Mouse (Mus musculus) midbrain, embryonic 14.5 days (tissue): Measurements from ENCODE around the gene Senp3. TPM values are rescaled to one million over a fixed set of nuclear protein-coding genes. Genes with fewer than 3 reads are reported as not detected.

ENCODE experiments used
- ATAC-seq: fragments of 200-750 bp; cut with Nextera tagmentation; 2 replicates; pipeline ENCODE4 v1.8.0; 2017; ENCODE audit warnings: moderate number of reproducible peaks, moderate library complexity; ENCODE audit not compliant: low FRiP score, low TSS enrichment
- DNase-seq: peaks from one replicate; pipeline ENCODE4 v3.0.0-alpha.2; 2015
- H3K27ac ChIP-seq: fragments of 300-500 bp; sonication (generic); replicated peaks from 2 replicates; pipeline ENCODE4 v1.5.1; 2014; ENCODE audit warnings: mild to moderate bottlenecking, low read depth, low read length, moderate library complexity
- H3K27me3 ChIP-seq: fragments of 300-500 bp; sonication (generic); 2 replicates; pipeline ENCODE4 v1.6.1; 2014; ENCODE audit warnings: low read length, control low read depth, mixed read lengths; ENCODE audit not compliant: control insufficient read depth, insufficient read depth
- H3K36me3 ChIP-seq: fragments of 300-500 bp; sonication (generic); 2 replicates; pipeline ENCODE4 v1.6.1; 2014; ENCODE audit warnings: low read length, control low read depth; ENCODE audit not compliant: control insufficient read depth, insufficient read depth
- H3K4me1 ChIP-seq: fragments of 300-500 bp; sonication (generic); 2 replicates; pipeline ENCODE4 v1.6.1; 2014; ENCODE audit warnings: mild to moderate bottlenecking, antibody characterized with exemption, low read length, control low read depth; ENCODE audit not compliant: control insufficient read depth, insufficient read depth
- H3K4me2 ChIP-seq: fragments of 300-500 bp; sonication (generic); 2 replicates; pipeline ENCODE4 v1.6.1; 2014; ENCODE audit warnings: mild to moderate bottlenecking, low read length, moderate library complexity
- H3K4me3 ChIP-seq: fragments of 300-500 bp; sonication (generic); replicated peaks from 2 replicates; pipeline ENCODE4 v1.5.1; 2014; ENCODE audit warnings: low read depth, low read length
- H3K9ac ChIP-seq: fragments of 300-500 bp; sonication (generic); replicated peaks from 2 replicates; pipeline ENCODE4 v1.6.1; 2014; ENCODE audit warnings: mild to moderate bottlenecking, low read length, moderate library complexity
- H3K9me3 ChIP-seq: fragments of 300-500 bp; sonication (generic); 2 replicates; pipeline ENCODE4 v1.6.1; 2016; ENCODE audit warnings: low read length, control low read depth, mixed read lengths; ENCODE audit not compliant: control insufficient read depth
- WGBS: fragments of 180-500 bp; shearing (Covaris S2); extraction: QIAGEN DNeasy Blood & Tissue Kit; methylation state at CpG from one replicate; pipeline ENCODE4 v1.1.7; 2014; 5-methylcytosine and 5-hydroxymethylcytosine counted together
- polyA plus RNA-seq: library from polyadenylated mRNA; unstranded; fragments of >200 nt; fragmentation: Nextera tagmentation; extraction: Ambion mirVana; gene quantifications from 2 replicates; pipeline ENCODE4 v1.2.1, GENCODE M21; 2014

The Senp3 gene
- polyA plus RNA-seq, 1 experiment from 2014 or later = 103 TPM

DNA sequence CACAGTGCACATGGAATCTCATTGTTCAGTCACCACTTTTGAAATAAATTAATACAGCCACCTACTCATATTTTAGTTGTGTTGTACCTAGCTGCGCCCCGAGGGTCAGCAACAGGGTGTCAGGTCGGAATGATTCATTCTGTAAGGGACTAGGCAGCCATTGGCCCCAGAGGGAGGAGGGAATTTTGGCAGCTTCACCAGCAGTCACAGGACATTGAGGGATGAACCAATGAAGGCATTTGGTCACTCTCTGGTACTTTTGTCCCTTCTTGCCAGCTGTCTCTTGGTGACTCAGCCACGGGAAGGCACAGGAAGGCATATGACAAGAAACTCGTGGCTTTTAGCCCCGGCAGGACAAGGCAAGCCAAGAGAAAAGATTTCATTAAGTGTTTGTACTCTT is 18.1 kb downstream of the Senp3 start:
- Histone ChIP-seq H3K4me2 (no peak overlapping the region), H3K9me3 (no peaks in the 10 kb centered on the region), H3K27ac (peak overlapping the region; percentile 93), H3K36me3 (peaks cover 59% of the 10 kb centered on the region), H3K9ac (no peak overlapping the region), H3K4me3 (no peak overlapping the region), H3K27me3 (no peaks in the 10 kb centered on the region), H3K4me1 (peaks cover 13% of the 10 kb centered on the region)
- WGBS = 85% methylated on average over 6 of the region's 6 CpGs
- no peak for ATAC-seq
- no peak for DNase-seq

DNA sequence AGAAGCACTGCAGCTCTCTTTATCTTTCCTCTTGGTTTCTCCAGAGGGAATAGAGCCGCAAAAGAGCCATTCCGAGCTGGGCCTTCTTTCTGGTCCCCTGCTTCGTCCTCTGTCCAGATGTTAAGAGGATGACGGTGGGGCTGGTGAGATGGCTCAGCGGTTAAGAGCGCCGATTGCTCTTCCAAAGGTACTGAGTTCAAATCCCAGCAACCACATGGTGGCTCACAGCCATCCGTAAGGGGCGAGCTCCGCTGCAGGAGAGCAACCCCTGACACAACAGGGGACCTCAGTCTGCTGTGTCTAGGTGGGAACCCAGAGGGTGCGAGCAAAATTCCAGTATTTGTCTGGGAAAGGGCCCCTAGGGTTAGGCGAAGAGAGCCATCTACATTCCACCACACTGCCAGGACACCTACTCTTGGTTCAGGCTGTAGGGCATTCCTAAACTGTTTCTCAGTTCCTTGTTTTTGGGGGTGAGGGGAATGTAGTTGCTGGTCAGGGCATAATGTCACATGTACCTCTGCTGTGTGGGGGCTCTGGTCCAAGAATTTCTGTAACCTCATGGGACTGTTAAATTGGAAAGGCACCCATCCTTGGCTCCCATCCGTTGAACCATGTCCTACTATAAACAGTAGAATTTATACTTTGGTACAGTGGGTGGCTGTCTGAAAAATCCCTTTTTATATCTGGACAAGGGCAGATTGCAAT is 18.8 kb downstream of the Senp3 start:
- DNase-seq (no peak), ATAC-seq (peak; percentile 13; the same call in 1 of the 2 replicates)
- H3K36me3 ChIP-seq = peaks cover 59% of the 10 kb centered on the region
- H3K4me3 ChIP-seq = peak overlapping the region; percentile 52
- H3K4me1 ChIP-seq = peaks cover 13% of the 10 kb centered on the region
- H3K9ac ChIP-seq = peak overlapping the region; percentile 46; the same call in 1 of the 2 replicates
- WGBS = 68% methylated on average over 13 of the region's 13 CpGs
- H3K27ac ChIP-seq = peak overlapping the region; percentile 93
- no peaks in the 10 kb centered on the region for H3K9me3 ChIP-seq
- H3K27me3 ChIP-seq = no peaks in the 10 kb centered on the region
- H3K4me2 ChIP-seq = peak overlapping the region; percentile 63

- H3K4me3 ChIP-seq = peak within 1 kb of the TSS; percentile 52
- peak within 1 kb of the TSS; percentile 63 for H3K4me2 ChIP-seq
- ATAC-seq (peak; percentile 95), DNase-seq (peak; percentile 98)
- peaks cover 59% of the 10 kb centered on the region for H3K36me3 ChIP-seq
- H3K27me3 ChIP-seq = no peaks in the 10 kb centered on the region
- peaks cover 13% of the 10 kb centered on the region for H3K4me1 ChIP-seq
- peak within 1 kb of the TSS; percentile 93 for H3K27ac ChIP-seq
- peak within 1 kb of the TSS; percentile 63 for H3K9ac ChIP-seq
- H3K9me3 ChIP-seq = no peaks in the 10 kb centered on the region
- under 1% methylated on average over 48 of the region's 48 CpGs for WGBS
Measured at GRCm38 (mm10) chr11:69662213-69662966, 19.5 kb downstream of the Senp3 start, which contains the start of gene Mpdu1. TSS of gene Mpdu1 (minus strand) at chr11:69662642.

- Histone ChIP-seq H3K4me2 (peak overlapping the region; percentile 63), H3K27ac (no peak overlapping the region), H3K36me3 (peaks cover 56% of the 10 kb centered on the region), H3K4me1 (peaks cover 13% of the 10 kb centered on the region), H3K9ac (no peak overlapping the region; the same call in 1 of the 2 replicates), H3K27me3 (no peaks in the 10 kb centered on the region), H3K9me3 (no peaks in the 10 kb centered on the region), H3K4me3 (peak overlapping the region; percentile 52)
- ATAC-seq = no peak
- no peak for DNase-seq
- 75% methylated on average over 3 of the region's 3 CpGs for WGBS
Measured at GRCm38 (mm10) chr11:69661221-69661881, 20.5 kb downstream of the Senp3 start.

- Histone ChIP-seq H3K27ac (no peak overlapping the region), H3K36me3 (peaks cover 53% of the 10 kb centered on the region)
- no peak for ATAC-seq
Measured at GRCm38 (mm10) chr11:69657462-69657881, 24.4 kb downstream of the Senp3 start.

DNA sequence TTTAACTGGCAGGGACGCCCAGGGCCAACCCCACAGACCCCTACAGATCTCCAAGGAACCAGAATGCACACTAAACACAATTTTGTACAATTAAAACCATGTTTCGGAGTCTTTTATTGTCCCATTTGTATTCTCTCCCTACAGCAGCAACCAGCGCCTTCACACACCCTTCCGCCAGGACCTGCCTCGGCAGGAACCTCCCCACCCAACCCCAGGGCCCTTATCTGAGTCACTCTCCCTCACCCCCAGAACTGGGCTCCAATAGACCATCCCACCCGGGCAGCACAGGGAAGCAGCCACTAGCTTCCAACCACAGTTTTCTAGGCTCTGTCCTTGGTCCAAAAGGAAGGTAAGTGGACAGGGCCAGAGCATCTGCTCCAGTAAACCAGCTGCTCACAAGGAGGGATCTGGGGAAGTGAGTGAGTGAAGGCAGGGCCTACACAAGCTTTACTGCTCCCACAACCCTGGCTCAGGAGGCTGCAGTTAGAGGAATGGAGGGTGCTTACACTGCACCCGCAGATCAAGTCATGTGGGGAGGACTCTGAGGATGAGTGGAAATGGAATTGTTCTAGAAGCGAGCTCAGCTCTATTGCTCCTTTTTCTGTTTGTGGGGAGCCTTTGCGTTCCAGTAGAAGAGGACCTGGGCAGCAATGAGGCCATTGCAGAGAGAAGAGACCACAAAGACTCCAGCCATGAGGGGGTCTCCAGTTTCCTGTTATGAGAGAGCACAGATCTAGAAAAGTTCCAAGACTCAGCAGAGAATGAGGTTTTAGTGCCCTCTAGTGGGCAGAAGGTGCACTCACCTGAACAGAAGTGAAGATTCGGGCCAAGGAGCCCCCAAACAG is 25.0 kb downstream of the Senp3 start:
- ATAC-seq (no peak), DNase-seq (peak; percentile 88)
- Histone ChIP-seq H3K4me2 (no peak overlapping the region), H3K9ac (no peak overlapping the region), H3K4me3 (no peak overlapping the region), H3K9me3 (no peaks in the 10 kb centered on the region), H3K4me1 (peaks cover 7% of the 10 kb centered on the region; the same call in 1 of the 2 replicates), H3K27me3 (no peaks in the 10 kb centered on the region), H3K27ac (no peak overlapping the region), H3K36me3 (peaks cover 59% of the 10 kb centered on the region)
- 83% methylated on average over 10 of the region's 10 CpGs for WGBS

More at GRCm38 (mm10) chr11:69657462-69657881, 24.4 kb downstream of the Senp3 start:
- H3K9me3 ChIP-seq = no peaks in the 10 kb centered on the region
- H3K4me1 ChIP-seq = peaks cover 7% of the 10 kb centered on the region; the same call in 1 of the 2 replicates
- no peak overlapping the region for H3K9ac ChIP-seq
- no peaks in the 10 kb centered on the region for H3K27me3 ChIP-seq
- no peak overlapping the region for H3K4me3 ChIP-seq
- no peak for DNase-seq
- H3K4me2 ChIP-seq = no peak overlapping the region
- WGBS = 86% methylated on average over 15 of the region's 15 CpGs

DNA sequence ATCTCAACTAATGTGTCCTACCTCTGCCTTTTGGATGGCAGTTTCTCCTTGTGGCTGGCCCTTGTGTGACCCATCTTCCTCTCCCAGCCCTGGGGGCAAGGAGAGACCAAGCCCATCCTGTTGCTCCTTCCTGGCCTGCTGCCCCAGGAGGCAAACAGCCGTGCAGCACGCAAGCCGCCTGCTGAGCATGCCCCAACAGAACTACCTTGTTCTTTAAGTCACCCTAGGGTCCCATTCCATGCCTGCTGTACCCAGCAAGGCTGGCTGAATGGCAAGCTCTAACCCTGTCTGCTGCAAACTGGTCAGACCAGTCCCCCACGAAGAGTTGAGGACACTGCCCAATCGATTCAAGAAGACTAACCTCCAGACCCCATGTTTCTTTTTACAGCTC is 25.8 kb downstream of the Senp3 start:
- Histone ChIP-seq H3K9me3 (no peaks in the 10 kb centered on the region), H3K27ac (no peak overlapping the region), H3K36me3 (peaks cover 67% of the 10 kb centered on the region), H3K9ac (no peak overlapping the region), H3K4me3 (no peak overlapping the region), H3K27me3 (no peaks in the 10 kb centered on the region), H3K4me2 (no peak overlapping the region), H3K4me1 (0 out of 2 replicates have a peak, but pooled peaks cover under 1% of the 10 kb centered on the region)
- 90% methylated on average over 5 of the region's 5 CpGs for WGBS
- DNase-seq (no peak), ATAC-seq (no peak)
